Mouse (Mus musculus): ENCODE results near the gene Prpf39. TPM values are rescaled to one million over a fixed set of nuclear protein-coding genes. Genes with fewer than 3 reads are reported as not detected.

Gene Prpf39
- polyA plus RNA-seq (2017; shearing (Covaris generic)) = 109 TPM

GRCm38 (mm10) chr12:65036190-65036870 lies at the start of gene Prpf39:
Prpf39 (plus strand) TSS chr12:65036333.

DNA sequence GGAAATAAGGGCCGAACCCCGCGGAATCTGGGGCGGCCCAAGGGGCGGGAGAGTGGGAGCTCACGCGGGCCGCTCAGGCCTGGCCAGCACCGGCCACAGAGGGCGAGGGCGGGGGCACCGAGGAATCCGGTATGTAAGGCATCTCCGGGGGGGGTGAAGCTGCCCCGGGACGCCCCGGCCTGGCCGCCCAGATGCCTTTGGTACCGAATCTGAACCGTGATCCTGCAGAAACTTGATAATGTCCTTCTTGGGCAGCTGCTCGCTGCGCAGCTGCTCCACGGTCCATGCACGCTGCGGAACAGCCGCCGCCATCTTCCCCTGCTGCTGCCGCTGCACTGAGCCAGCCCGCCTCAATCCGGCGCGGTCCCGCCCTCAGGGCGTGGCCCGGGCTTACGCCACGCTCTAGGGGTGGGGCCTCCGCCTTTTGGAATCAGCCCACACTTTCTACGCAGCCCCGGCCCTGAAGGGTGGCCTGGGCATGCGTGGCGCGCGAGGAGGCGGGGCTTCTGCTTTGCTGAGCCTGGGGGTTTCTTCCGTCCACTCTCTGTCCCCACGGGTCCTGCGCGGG lies 37.6 kb downstream of the Prpf39 start, which contains the start of gene Fkbp3:
Gene Fkbp3 (minus strand): TSS at position 397 of the 568 bp plus-strand sequence.

GRCm38 (mm10) chr12:65075085-65075732 lies 39.1 kb downstream of the Prpf39 start, which contains the start of gene Fancm:
Fancm (plus strand) TSS chr12:65075603.

Other genes starting within 250 kb of the Prpf39 start
- gene Gm527, start 118.4 kb upstream of the Prpf39 start, polyA plus RNA-seq (2017; shearing (Covaris generic)) = 13.9 TPM
- 28.5 TPM for gene Klhl28, start 70.8 kb upstream of the Prpf39 start, polyA plus RNA-seq (2017; shearing (Covaris generic))
- 50.1 TPM for gene Togaram1, start 70.5 kb upstream of the Prpf39 start, polyA plus RNA-seq (2017; shearing (Covaris generic))
- 180 TPM for gene Fkbp3, start 37.7 kb downstream of the Prpf39 start, polyA plus RNA-seq (2017; shearing (Covaris generic))
- 15.7 TPM for gene Fancm, start 39.3 kb downstream of the Prpf39 start, polyA plus RNA-seq (2017; shearing (Covaris generic))
- 1.0 TPM for gene Mis18bp1, start 136.3 kb downstream of the Prpf39 start, polyA plus RNA-seq (2017; shearing (Covaris generic))
- gene Wdr20rt, start 189.2 kb downstream of the Prpf39 start, polyA plus RNA-seq (2017; shearing (Covaris generic)) = not detected

Measured in naive thymus-derived CD4-positive, alpha-beta T cell, adult 5 months (primary cell).